In genomic region chr7:27507711-27508647, GRCm38 (mm10) we compare ENCODE assay signal across 1 mouse cellular context.
TF ChIP-seq lines count a peak whose summit lies in the region.

No protein-coding gene starts in this region.

TF ChIP-seq in MEL, 35 proteins besides CTCF, POLR2A, EP300 and RAD21:
- TF ChIP-seq MXI1 (IDR thresholded peaks at IDR 0.05; ENCODE audit: low read depth, low read length): peak; percentile 17
- 0 out of 2 replicates have a peak, but pooled peaks have one; percentile 25 for TF ChIP-seq ELF1 (IDR thresholded peaks at IDR 0.05; ENCODE audit: low read depth, low read length)
- TF ChIP-seq SIN3A (IDR thresholded peaks at IDR 0.05; ENCODE audit: low read length): 0 out of 2 replicates have a peak, but pooled peaks have one; percentile 22
- peak; percentile 53 for TF ChIP-seq NELFE (IDR thresholded peaks at IDR 0.05; ENCODE audit: low read depth, low read length)
- peak; percentile 66 for TF ChIP-seq TBP (IDR thresholded peaks at IDR 0.05; ENCODE audit: low read depth, low read length)
- TF ChIP-seq BHLHE40 (IDR thresholded peaks at IDR 0.05; ENCODE audit: borderline replicate concordance, low read depth, low read length): no peak
- peak; percentile 24; the same call in 1 of the 2 replicates for TF ChIP-seq MAZ (IDR thresholded peaks at IDR 0.05; ENCODE audit: low read depth, low read length)
- no peak; the same call in 1 of the 2 replicates for TF ChIP-seq POLR2AphosphoS5 (IDR thresholded peaks at IDR 0.05; ENCODE audit: borderline replicate concordance, low read depth, low read length)
- no peak for TF ChIP-seq GABPA (IDR thresholded peaks at IDR 0.05; ENCODE audit: low read depth, low read length)
